Mouse (Mus musculus): ENCODE data around the gene Fbxl17. TPM values are rescaled to one million over a fixed set of nuclear protein-coding genes. Genes with fewer than 3 reads are reported as not detected.

Fbxl17 gene
- polyA plus RNA-seq (2012; rRNA removed) = 21.4 and 21.7 TPM in 2 replicates

GRCm38 (mm10) chr17:63499636-63500155 lies at the start of gene Fbxl17:
TSS of gene Fbxl17 (minus strand) at chr17:63500017.

